Mouse (Mus musculus): ENCODE data around the gene Rpl36al.

Gene Rpl36al

DNA sequence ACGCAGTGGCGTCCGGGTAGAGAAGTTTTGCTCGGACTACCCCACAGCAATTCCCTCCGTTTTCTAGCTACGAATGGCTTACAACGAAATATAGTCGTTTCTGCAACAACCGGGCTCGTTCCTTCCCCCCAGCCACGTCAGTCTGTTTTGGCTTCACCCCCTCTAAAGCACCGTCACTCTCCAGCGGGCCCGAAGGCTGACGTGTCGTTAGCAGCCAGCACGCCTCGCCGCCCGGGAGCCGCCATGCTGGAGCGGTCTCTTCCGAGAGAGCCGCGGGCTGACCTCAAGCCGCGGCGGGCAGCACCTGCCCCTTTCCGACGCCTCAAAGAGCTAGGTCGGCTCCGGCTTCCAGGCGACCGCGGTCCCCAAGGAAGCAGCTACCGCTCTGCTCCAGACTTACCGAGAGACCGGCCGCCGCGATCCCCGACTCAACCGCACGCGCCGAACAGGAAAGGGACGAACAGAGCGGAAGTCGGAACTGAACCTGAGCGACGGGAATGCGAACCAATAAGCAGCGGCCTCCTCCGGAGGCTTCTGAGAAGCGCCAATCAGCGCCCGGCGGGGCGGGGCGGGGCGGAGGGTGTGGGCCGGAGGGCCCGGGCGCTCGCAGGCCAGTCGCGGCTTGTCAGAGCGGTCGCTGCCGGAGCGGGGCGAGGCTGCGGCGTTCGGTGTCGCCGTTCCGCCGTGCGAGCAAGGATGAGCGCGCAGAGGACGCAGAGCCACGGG is at the start of gene Rpl36al, which contains the start of gene Mgat2:
Gene Rpl36al, minus strand, starts transcription at position 501 of the 726 bp plus-strand sequence.
Gene Mgat2, plus strand, starts transcription at position 575 of the 726 bp plus-strand sequence.
- DNase-seq = peak; percentile 99

DNA sequence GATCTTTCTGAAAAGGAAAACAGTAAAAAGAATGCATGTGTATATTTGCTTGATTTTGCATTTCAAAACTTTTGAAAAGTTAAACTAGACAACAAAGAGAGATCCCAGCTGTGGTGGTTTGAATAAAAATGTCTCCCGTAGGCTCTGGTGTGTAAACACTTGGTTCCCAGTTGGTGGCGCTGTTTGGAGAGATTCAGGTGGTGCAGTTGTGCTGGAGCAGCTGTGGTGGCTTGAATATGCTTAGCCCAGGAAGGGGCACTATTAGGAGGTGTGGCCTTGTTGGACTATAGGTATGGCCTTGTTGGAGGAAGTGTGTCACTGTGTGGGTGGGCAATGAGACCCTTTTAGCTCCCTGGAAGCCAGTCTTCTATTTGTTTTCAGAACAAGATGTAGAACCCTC is 45.4 kb upstream of the Rpl36al start:
- DNase-seq = no peak

DNA sequence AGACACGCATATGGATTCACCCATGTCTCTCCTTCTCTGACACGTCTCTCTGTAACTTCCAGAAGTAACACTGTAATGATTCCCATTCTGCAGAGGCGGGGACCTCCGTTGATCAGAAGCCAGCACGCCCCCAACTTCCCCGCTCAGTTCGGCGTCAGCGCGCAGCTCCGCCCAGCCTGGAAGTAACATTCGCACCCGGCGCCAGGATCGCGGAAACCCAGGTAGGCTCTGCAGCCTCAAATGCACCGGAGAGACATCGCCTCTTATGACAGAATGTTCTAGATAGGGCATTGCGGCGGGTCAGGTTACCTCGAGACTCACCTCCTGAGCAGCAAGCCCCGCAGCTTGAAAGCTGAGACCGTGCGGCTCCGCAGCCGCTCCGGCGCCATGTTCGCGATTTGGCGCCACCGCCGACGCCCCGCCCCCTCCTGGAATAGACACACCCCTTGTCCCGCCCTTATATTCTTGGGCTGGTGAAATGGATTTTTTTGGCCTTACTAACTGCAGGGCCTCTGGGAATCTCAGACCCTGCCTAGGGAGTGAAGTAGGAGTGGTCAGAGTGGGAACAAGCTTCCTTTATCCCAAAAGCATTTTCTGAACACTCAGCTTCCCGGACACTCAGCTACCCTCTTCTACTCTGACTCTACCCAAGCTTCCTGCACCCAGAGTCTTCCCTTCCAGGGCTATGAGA is 44.0 kb upstream of the Rpl36al start, which contains the start of gene Pole2:
Gene Pole2, minus strand, starts transcription at position 420 of the 691 bp plus-strand sequence.
- peak; percentile 92 for DNase-seq

DNA sequence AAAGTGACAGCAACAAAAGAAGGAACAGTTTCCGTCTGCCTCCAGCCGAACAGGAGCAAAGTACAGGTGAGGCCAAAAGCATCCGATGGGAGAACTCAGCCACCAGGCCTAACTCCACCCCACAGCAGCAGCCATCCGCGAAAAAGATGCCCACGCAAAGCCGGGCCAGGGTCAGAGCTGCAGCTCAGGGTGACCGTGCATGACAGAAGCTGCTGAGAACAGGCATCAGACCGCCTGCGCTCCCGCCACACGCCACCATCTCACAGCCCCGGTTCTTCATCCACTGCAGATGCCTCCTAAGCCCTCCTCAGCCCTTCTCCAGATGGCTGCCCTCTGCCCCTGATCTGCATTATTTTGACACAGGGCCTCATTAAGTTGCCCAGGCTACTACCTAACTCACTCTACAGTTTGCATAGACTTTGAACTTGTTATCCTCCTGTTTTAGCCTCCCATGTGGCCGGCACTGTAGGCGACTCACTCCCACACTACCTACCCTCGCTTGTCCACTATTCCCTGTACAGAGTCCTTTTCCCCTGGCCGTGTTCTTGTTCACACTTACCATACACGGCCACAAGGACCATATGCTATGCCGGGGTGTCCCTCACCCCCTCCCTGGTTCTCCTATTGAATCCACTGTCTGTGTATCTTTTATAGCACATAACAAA is 36.9 kb upstream of the Rpl36al start:
- DNase-seq = peak; percentile 24

DNA sequence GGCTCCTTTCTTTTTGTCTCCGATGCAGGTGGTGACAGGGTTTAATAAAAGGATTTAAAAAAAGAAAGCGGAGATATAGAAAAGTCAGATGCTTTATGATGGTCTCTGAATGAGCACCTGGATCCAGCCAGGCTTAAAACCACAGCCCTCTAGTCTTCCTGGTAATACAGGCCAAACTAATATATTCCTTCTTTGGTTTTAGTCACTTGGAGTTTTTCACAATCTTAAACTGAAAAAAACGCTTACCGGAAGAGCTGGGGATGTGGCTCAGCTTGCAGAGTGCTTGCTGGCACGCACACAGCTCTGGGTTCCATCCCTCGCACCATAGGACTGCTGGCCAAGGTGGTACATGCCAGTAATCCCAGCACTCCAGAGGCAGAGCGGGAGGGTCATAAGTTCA is 32.7 kb upstream of the Rpl36al start:
- no peak for DNase-seq

DNA sequence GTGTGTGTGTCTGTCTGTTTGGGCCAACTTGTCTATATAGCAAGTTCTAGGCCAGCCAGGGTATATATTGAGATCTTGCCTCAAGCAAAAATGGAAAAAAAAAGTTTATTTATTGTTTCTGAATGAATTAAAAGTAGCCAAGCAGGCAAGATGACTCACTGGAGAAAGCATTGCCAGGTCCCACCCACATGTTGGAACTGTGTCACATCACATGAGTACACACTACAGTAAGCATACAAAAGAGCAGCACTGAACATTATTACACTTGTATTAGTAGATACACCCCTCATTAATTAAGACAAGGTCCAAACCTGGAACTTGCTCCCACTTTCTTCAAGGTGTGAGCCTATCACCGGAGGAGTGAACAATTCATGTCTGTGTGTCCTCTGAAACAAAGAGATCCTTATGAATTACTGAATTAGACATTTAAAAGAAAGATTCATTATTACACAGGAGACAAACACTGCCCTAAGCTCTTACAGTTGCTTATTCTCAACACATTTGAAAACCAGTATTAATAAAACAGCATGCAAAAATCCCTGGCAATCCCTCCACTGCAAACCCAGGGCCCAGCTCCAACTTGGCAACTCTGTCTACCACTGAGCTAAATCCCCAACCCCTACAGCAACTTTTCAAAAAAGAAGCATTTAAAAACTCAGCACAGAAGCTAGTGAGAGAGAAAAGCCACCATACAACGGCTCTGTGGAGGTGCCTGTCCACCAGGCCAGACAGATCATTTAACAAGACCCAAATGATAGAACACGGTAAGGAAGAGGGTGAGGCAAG is 31.3 kb upstream of the Rpl36al start:
- DNase-seq = no peak

DNA sequence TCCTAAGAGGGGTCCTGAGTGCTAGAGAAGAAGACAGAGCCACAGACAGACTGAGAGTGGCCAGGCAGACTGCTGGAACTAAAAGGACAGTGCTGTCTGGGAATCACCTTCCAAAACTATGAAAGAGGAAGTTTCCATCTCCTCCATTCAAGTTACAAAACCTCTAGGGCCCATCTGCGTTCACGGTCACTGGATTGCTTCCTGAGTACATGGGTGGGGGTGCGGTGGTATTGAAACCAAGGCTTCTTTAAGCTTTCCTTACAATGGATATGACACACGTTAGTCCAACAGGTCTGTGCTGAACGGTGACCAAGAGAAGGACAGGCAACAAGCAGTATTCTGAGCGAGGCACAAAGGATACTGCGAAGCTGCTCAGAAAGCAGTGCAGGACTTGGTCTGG is 30.5 kb upstream of the Rpl36al start:
- DNase-seq = no peak

DNA sequence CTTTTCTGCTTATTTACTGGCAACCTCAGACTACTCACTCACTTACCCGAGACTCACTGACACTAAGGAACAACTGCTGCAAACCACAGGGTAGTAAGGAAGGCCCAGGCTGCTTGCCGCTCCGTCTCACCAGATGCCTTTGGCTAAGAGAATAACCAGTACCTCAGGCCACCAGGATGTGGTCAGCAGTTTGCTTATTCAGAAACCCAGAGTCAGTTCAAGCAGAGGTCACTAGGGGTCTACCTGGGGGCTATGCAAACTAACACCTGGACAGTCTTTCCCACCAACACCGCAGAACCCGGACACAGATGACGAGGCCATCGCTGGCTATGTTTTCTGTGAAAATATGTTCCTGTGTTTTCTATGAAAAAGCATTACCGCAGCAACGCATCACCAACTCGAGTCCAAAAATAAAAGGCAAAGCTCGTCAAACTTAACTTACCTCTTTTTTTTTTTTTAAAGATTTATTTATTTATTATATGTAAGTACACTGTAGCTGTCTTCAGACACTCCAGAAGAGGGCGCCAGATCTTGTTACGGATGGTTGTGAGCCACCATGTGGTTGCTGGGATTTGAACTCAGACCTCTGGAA is 29.4 kb upstream of the Rpl36al start:
- DNase-seq = no peak

DNA sequence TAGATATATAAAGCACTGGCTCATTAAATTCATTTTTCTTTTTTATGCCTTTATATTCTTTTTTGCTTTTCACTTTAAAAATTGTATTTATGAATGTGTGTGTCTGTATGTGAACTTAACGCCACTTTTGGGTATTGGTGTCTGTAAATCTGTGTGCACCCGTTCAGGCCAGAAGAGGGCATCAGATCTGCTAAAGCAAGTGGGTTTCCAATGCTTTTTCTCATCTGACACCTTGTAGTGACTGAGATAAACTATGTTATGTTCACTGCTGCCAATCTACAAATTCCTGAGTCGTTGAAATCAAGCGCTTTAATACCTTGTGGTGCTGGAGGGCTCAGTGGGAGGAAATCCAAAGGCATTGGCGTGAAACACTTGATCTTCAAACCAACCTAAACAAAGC is 27.2 kb upstream of the Rpl36al start:
- no peak for DNase-seq

DNA sequence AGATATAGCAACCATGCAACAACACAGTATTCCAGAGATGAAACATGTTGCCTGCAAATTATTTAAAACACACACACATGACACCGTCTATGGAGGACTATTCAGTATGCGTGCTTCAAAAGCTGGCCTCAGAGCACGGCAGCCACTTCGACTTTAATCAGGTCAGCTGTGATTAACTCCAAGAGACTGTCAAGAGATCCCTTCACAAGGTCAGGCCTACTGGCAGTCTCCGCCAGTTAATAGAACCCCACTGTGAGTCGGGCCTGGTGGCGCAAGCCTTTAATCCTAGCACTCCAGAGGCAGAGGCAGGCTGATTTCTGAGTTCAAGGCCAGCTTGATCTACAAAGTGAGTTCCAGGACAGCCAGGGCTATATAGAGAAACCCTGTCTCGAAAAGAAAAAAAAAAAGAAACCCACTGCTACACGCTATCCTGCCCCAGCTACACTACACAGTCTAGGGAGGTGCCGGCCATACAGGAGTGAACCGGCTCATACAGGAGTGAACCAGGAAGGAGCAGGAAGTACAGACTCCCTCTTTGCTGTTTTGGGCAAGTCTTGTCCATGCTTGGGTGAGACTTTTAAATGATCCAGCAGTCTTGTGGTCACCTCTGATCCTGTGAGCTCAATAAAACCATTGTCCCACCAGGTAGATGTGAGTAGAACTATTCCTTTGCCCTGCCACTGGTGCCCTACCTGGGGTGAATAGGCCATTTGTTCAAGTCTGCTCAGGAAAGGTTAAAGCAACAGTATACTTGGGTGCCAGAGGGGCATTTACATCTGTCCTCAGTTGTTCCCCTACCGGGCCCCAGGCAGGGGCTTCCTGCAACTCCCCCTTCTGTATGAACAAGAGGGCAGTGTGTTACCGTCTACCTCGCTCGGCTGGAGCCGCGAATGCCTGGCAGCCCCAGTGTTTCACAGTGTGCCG is 26.4 kb upstream of the Rpl36al start:
- no peak for DNase-seq

DNA sequence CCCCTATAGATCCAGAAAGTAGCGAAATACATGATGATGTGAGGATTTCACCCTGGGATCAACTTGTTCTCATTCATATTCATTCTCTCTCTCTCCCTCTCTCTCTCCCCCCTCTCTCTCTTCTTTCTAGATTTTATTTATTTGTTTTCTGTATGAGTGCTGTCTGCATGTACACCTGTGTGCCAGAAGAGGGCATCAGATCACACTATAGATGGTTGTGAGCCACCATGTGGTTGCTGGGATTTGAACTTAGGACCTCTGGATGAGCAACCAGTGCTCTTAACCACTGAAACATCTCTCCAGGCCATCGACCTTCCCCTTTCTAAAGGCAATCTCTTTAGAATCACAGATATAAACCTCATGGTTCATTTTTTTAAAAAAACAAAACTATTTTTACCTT is 24.6 kb upstream of the Rpl36al start:
- DNase-seq = no peak

DNA sequence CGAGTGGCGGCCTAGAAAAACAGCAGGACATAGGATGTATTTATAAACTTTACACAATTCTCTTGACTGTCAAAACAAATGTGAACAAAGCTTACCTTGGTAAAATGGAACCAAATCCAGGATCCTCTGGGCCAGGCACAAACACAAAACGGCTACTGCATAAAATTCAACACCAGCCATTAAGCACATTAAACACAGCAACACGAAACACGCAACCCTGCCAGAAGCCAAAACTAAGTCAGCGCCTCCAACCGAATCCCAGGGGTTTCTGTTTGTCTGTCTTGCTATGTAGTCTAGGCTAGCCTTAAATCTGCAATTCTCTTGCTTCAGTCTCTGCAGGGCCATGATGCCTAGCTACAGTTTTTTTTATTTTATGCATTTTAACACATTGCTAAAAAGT is 24.0 kb upstream of the Rpl36al start:
- DNase-seq = no peak

DNA sequence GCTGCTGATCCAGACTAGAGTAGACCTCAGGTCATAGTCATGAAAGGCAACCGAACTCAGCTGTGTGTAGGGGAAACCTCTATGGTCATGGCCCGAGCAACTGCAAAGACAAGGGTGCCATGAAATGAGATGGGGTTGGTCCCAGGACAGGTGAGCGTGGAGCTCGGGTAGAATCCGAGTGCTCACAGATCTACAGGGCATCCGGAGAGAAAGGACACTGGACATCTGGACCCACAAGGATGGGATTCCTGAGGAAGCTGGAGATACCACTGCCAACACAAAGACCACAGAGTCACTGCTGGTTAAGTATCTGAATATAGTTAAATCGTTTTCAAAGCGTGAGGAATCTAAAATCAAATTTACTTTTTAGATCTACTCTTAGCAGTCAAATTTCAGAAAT is 23.5 kb upstream of the Rpl36al start:
- DNase-seq = no peak

DNA sequence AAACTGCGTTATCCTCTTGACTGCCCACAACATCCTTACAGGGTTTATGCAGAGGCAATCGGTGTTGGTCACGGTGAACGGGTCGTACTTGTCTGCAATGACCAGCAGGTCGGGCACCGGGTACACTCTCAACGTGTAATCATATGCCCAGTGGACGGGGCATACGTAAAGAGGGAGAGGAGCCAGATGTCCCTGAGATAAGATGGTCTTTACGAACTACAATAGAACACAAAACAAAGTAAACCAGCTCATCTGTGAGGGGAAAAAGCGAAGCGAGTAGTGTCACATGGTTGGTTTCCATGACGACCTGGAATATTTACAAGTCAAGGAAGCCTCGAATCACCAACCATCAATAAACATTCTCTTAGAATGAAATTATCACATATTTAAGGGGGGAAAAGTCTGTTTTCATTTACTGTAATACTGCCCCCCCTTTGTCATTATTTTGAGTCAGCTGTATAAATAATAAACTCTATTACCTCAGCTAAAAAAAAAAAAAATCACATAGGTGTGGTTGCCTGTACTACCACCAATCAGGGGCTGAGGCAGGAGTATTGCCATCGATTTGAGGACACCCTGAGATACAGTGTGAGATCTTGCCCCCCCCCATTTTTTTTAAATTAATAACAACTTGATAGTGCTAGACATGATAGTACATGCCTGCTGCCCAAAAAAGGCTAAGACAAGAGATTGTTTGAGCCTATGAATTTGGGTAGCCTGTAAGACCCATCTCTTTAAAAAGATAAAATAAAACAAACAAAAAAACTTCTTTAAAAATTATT is 20.4 kb upstream of the Rpl36al start, which contains the start of gene Gm49384:
Gene Gm49384, minus strand, starts transcription at position 216 of the 782 bp plus-strand sequence.
- DNase-seq = no peak

DNA sequence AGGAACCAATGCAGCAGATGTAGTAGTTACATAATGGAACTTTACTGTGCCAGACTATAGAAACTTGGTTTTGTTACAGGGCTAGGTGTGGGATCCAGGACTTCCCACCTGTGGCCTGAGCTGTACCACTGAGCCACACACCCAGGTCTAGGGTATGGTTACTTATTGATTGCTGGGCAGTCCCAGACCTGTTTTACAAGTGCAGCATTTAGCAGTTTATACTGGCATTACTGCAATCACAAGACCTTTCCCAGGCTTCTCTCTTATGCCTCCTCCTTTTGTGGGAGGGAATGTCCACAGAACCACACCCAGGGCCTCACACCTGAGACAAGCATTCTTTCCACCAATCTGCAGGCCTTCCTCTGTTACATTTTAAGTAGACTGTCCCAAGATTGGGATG is 15.1 kb upstream of the Rpl36al start:
- no peak for DNase-seq

DNA sequence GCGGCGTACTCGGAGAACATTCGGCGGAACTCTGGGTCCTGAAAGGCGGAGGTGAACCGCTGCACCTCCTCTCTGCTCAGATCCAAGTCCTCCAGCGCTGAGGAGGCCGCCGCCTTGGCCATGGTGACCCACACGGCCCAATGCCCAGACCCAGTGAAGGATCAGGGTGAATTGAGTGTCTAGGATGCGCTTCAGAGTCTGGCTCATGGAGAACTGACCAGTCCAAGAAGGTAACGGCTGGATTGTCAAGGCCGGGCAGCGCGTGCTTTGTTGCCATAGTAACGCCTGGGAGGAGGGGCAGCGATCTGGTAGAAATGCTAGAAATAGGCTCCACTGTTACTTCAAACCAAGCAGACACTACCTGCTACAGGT is 14.3 kb upstream of the Rpl36al start, which contains the start of gene Dnaaf2:
Gene Dnaaf2, minus strand, starts transcription at position 266 of the 372 bp plus-strand sequence.
- peak; percentile 86 for DNase-seq

DNA sequence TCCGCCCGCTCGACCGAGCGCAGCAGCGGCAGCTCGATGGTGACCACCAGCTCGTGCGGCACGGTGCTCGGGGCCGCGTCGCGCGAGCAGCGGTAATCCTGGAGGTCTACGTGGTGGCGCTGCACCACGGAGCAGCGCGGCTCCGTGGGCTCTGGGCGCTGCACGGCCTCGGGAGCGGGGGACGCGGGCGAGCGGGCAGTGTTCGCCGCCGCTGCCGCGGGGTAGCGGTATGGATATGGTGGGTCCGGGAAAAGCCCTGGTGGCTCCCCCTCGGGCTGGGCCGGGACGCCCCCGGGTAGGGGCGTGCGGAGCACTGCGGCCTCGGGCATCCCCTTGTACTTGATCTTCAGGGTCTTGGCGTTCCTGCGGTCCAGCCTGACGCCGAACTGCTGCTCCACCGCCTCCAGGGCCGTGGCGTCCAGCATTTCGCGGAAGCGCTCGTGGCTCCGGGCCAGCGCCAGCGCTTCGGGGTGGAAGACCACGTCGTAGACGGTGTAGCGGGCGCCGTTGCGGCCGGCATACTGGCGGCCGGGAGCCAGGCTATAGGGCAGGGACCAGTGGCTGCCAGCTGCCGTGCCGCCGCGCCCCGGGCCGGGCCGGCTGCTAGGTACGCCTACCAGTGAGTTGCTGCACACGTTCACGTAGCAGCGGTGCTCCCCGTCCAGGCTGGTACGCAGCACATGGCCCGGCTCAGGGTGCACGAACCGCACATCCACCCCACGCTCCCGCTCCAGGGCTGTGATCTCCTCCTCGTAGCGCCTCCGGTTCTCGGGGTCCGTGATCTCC is 13.7 kb upstream of the Rpl36al start:
- peak; percentile 62 for DNase-seq

DNA sequence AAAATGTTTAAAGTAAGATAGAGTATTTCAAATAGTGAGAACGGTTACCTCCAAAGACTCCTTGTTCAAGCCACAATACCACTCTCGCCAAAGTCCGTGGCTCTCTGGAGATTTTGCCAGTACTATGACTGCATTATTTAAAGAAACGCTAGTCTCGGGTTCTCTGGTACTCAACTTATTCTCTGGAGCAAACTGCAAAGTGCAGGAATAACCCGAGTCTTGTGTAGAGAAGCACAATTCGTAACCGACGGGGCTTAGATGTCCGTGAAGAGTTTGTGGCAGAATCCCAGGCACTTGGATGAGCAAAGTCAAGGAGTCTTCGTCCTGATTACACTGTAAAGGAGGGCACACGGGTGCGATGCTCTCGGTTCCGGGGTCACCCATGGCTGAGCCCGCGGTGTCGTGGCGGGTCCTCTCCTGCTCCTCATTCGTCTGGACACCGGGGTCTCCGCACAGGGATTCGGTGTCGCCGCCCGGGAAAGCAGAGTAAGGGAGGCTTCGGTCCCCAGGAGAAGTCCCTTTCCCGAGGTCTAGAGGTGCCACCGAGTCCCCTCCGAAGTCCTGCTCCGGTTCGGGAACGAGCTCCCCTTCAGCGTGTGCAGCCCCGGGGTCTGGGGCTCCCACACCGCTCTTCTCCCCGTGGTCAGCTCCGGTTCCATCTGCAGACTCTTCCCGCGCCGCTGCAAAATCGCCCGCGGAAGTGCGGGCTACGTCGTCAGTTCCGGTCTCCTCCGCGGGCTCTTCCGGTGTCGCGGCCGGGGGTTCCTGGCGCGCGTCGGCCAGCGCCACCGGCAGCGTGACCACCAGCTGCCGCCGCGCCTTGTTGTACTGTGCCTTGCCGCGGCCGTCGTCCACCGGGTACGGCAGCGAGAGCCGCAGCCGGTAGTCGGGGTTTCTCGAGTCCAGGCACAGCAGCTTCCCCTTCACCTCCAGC is 12.8 kb upstream of the Rpl36al start, which contains the start of gene Gm49383:
Gene Gm49383, minus strand, starts transcription at position 661 of the 934 bp plus-strand sequence.
- peak; percentile 81 for DNase-seq
